Mouse (Mus musculus) layer of hippocampus, adult 8-10 months (tissue): Measurements from ENCODE around the gene Cdc123. TPM values are rescaled to one million over a fixed set of nuclear protein-coding genes. Genes with fewer than 3 reads are reported as not detected.

Experiments used
- DNase-seq, 2 experiments: peaks; one replicate each; pipeline ENCODE4 v3.0.0; 2022; ENCODE audit warnings: low spot score in 2 of 2
- total RNA-seq, 4 experiments: library from RNA; stranded (reverse); gene quantifications; 2 replicates each; pipeline ENCODE4 v1.2.4; 2022

Cdc123 gene
- total RNA-seq, 4 experiments from 2014 or later = 130 to 158 (median 141) TPM

DNA sequence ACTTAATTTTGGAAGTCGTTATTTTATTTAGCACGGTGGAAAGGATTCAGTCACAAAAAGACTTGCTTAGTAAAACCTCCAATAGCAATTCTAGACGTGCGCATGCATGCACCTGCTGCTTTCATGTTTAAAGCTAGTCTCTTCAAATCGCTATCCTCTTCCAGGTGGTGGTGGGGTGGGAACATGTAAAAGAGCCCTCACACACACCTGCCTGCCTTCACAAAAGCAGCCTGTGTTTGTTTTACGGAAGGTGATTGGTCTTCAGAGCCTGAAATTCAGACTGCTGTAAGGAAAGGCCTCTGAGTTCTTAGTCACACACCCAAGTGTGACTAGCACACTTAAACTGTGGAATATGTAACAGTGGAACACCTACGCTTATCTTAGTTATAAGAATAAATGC, 39.7 kb downstream of the Cdc123 start:
- DNase-seq = no peak

DNA sequence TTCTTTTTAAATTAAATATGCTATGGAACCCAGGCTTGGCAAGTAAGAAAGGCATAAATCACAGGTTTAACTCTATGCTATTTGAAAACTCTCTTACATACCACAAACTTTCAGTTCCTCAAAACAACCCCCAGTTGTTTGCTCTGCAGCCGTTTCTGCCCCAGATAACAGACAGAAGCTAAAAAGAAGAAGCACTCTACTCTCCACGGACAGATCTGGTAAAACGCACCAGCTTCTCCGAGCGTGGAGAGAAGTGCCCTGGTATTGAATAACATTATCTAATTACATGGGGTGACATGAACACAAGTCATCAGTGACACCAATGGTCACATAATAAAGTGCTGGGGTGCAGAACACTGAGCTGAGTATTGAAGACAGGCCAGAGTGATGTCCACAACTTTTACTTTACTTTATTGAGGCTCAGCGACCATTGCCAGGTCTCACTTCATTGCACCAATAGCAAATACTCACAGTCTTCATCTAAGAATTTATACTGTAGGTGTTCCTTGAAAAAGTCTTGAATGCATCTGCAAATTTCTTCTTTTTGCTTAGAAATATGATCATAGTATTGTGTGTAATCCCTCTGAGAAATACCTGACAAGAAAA, 40.4 kb downstream of the Cdc123 start:
- no peak for DNase-seq

DNA sequence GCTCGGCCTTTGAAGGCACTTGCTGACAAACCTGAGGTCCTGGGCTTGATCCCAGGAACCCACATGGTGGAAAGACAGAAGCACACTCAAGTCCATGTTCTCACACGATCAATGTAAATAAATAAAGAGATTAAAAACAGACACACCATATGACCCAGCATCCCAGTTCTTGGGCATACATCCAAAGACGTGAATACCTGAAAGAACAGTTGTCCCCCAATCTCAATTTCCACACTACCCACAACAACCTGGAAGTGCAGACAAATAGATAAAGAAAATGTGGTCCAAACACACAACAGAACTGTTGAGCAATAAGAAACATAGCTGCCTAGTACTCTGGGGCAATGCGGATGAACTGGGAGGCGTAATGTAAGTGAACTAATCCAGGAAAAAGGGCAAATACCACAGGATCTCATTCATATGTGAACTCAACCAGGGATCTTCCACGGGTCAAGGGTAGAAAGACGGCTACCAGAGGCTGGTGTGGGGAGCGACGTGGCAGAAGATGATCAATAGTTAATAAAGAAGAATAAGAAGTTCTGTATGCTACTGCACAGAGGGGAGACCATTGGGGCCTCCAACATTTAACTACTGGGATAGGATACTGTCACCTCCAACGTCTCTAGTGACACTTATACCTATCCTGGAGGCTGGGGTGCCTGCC, 42.9 kb downstream of the Cdc123 start:
- no peak for DNase-seq

DNA sequence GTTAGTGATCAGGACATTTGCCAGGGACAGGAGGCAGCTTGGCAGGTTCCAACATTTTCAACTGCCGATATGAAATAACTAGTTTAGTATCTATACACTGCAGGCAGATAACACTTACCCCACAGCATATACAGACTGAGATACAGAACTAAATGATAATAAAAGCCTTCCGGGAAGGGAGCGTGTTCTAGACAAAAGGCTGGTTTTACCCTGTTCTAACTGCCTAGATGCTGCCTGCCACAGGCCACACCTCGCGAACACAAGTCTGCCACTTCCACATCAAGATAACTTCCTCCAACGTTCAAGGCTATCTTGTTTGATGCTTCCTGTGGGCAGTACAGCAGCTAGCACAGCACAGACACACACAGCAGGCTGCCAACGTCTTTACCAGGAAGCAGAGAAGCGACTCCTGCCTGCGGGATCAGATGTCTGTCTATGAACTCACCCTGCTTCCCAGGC, 43.8 kb downstream of the Cdc123 start:
- DNase-seq = no peak

DNA sequence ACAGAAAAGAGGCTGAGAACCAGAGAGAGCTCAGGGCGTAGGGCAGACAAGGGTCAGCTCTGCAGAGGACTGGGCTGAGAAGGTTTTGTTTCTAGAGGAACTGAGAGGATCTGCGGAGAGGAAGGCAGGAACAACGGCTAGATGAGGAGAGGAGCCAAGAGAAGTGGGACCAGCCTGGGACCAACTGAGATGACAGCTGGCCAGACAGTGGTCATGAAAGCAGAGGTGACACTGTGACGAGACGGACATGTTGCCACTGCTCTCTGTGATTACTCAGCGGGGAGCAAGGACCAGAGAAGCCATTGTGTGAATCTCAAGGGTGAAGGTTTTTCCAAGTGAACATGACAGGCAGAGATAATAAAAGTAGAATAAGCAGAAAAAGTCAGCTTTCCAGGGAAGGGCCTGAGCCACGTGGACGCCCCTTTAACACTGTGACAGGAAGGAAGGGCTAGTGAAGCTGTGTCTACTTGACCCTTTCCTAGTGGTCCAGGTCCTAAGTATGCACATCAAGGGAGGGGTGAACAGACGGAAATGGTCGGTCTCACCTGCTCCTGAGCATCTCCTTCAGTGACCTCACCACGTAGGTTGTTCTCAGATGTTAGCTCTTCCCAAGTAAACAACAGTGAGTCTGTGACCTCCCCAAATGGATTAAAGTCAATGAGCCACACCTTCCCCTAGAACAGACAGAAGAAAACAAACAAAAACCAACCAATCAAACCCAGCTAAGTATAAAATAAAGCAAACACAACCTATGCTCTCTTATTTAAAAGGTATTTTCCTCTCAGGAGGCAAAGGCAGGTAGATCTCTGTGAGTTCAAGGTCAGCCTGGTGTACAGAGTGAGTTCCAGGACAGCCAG, 46.9 kb downstream of the Cdc123 start:
- DNase-seq = no peak

DNA sequence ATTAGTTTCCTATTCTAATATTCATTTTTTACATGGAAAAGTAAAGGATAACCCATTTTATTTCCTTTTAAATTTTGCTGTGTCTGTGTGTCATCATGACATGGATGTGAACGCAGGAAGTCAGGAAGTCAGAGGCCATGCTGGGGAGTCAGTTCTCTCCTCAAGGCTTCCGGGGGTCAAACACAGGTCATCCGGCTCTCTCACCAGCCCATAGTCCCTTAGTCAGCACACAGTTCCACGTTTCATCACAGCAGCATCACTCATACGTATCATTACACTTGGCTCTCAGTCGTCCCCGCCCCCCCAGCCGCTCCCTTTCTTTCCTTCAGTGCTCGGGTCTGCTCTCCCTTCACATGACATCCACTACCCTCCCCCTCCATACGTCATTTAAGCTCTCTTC, 51.2 kb downstream of the Cdc123 start:
- no peak for DNase-seq

DNA sequence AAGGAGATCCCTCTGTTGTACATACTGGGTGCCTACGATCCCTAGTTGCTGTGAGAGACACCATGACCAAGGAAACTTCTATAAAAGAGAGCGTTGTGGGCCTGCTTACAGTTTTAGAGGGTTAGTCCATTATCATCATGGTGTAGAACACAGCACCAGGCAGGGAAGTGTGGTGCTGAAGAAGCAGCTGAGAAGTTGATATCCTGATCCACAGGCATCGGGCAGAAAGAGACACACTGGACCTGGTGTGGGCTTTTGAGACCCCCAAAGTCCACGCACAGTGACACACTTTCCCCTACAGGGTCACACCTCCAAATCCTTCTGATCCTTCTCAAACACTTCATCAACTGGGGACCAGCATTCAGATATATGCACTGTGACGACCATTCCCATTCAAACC, 52.9 kb downstream of the Cdc123 start:
- no peak for DNase-seq

DNA sequence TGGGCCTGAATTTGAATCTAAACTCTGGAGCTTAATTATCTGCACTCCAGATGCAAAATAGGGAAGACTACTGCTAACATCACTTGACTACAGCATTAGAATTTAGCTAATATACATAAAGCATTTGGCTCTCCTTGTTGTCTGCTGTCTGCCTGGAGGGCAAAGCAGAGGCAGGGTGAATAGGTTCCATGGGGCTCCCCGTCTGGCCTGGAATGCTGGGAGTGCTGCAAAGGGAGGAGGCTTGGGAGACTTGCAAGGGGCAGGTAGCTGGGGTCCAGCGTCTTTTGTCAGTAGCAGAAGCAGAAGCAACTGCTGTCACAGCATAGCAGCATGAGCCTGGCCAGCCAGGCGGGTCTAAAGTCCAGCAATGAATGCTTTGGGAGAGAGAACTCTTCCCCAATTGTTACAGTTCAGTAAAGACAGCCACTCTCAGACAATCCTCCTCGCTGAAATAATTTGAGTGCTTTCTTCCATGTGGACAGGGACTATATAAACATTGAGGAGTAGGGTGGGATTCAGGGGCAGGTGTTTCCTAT, 55.3 kb downstream of the Cdc123 start:
- no peak for DNase-seq

DNA sequence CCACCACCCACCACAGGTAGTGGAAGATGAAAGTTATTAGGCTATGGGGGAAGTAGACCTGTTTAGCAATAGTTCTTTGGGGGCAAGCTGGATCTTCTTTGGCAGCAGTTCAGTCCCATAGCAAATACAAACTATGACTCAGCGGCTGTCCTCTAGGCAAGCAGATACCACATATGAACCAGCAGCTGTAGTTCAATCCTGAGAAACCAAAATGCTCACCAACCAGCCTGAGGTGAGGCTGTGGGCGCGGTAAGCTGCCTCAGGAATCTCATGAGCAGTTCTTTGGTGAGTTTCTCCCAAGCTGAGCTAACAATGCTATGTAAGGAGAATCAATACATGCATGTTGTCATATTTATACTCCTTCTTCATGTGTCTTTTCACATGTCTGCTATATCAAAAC, 57.6 kb downstream of the Cdc123 start:
- no peak for DNase-seq

DNA sequence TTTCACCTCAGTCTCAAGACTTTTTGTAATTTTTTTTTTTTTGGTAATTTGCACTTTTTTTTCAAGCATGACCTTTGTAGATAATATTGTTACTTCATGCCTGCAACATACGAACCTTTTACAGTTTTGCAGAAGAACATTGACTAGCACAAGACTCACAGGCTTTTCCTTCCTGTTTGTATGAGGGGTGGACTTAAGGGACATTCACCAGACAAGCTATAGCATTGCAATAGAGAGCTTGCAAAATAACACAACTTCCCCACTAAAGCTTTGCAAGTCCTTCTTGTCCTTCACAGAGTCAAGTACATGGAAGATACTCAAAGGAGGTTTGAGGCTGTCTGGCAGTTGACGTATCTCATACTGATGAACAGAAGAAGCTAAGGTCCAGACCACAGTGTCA, 72.5 kb downstream of the Cdc123 start:
- DNase-seq = no peak

DNA sequence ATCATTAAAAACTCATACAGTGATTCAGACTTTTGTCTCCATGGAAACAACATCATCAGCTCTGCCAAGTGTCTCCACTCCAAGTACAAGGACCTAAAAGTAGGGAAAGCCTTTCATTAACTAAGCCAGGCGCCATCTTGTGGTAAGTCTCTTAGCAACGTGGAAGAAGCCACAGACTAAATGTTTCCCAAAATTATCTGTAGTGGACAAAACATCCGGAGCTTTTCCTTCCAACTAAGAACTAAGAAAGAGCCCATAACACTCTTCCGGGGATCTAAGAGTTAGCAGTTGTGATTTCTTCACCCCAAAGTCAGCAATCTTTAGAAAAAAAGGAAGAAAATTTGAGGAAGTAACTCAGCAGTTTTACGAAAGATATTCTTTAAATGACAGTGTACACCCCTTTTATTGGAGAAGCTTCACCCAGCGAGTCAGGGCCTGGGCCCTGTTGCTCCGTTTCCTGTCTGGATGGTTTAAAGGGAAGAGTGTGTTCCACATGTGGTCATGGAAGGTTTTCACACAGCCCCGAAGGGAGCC, 74.2 kb downstream of the Cdc123 start:
- DNase-seq = peak; percentile 61 to 63

DNA sequence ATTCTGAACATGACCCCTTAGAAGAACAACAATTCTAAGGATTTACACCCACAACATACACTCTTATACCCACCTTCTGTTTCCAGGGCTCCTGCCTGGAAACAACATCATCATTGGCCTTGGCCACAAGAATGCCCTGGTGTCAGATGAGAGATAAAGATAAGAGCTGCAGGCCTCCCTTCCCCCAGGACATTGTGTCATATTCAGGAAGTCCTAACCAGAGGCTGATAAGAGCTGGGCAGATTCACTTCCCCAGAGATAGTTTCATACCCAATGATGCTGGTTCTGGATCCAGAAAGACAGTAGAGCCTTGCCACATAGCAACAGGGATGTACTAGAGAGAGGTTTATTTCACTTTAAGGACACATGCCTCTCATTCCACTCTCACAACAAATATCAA, 75.3 kb downstream of the Cdc123 start:
- DNase-seq = no peak

DNA sequence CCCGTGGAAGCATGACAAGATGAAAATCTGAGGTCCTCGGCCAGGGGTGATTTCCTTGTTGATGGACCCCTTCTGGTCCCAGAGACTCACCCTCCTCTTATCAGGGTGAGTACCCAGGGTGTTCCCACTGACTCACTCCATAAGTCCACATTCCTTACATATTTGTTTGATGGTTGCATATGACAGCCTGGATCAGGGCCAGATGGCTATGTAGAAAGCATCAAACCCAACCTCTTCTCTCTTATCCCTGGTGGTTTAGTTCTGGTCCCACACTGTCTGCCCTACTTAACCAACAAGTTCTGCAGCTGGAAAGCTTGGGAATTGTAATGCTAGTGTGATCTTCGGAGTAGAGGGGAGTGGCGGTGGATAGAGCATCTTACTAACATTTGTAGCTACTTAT, 76.0 kb downstream of the Cdc123 start:
- no peak for DNase-seq

DNA sequence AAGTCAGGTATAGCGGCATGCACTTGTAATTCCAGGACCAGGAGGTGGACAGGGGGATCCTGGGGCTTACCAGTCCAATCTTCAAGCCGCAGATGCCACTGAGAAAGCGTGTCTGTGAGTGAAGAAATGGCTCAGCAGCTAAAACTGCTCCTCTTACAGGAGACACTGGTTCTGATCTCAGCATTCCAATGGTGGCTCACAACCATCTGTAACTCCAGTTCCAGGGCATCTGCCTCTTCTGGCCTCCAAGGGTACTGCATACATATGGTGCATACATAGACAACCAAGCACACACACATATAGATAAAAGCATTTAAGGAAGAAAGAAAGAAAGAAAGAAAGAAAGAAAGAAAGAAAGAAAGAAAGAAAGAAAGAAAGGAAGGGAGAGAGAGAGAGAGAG, 82.9 kb downstream of the Cdc123 start:
- no peak for DNase-seq

DNA sequence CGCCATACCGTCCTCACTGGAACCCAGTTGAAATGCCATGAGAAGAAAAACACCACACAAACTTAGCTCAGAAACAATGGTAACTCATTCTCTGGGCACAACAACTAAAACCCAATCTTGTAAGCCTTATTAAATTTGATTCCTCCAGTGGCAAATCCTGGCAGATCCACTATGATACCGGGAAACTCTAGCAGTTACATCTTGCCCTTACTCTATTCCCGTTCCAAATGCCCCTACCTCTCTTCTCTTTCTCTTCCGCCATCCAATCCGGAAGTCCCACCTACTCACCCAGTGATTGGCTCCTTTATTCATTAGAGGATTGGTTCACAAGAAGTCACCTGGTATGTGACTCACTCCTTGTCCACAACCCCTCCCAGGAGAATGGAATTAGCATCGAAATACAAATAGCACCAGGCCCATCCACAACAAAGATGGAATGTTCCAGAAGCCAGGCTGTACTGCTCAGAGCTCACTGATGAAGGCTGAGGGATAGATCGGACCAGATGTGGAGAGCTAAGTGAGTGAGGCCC, 84.4 kb downstream of the Cdc123 start:
- no peak for DNase-seq

DNA sequence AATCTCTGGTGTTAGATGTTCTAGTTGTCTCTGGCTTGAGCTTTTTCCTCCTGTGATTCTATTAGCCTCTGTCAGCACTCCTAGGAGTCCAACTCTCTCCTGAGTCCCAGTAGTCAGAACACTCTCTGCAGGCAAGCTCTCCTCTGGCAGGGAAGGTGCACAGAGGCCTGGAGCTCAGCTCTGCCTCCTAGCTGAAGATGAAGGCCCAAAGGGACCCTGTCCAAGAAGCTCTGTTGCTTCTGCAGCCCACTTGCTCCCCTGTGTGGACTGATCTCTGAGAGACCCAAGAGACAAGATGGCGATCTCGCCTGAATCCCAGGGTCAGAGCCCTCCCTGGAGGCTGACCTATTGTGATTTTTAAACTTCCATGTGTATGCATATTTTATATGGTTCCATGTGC, 86.4 kb downstream of the Cdc123 start:
- no peak for DNase-seq

DNA sequence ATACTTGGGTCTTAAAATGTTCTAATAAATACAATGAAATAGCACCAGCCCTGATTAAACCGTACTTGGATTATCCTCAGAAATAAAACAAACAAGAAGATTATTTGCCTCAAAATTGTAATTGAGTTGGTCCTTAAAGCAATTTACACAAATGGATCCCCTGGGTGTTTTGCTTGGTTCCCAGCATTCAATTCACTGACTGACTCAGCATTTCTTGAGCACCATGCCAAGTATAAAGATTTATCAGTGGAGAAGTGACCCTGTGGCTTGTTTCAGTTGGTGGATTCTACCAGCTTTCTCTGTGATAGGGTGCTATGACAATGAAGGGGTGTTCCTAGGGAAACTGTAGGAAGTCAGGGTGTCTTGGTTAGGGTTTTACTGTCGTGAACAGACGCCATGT, 94.1 kb downstream of the Cdc123 start:
- DNase-seq = no peak

DNA sequence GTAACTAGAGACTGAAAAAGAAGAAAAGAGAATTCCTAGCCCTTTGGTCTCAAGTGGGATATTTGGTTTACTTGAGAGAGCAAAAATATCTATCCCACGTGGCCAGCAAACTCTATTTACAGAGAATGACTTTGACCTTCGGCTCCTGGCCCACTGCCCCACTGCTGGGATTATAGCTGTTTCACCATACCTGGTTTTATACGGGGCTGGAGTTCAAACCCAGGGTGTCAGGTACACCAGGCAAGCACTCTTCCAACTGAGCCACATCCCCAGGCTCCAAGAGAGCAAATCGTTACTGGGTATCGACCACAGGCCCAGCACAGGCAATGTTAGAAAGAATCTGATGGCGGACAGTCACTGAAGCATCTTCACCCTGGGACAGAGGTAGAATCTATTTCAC, 95.8 kb downstream of the Cdc123 start:
- DNase-seq = no peak

DNA sequence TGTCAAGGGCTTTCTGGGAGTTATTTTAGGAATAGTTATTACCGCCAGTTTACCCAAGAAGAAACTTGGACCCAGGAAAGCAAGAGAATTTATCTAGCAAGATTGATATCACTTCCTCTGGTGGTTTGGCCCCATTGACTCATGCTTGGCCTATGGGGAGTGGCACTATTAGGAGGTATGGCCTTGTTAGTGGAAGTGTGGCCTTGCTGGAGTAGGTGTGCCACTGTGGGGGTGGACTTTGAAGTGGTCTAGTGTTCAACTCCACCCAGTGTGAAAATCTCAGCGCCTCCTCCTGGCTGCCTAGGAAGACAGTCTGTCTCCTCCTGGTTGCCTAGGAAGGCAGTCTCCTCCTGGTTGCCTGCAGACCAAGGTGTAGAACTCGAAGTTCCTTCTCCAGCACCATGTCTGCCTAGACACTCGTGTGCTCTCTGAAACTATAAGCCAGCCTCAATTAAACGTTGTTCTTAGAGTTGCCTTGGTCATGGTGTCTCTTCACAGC, 97.4 kb downstream of the Cdc123 start:
- no peak for DNase-seq

DNA sequence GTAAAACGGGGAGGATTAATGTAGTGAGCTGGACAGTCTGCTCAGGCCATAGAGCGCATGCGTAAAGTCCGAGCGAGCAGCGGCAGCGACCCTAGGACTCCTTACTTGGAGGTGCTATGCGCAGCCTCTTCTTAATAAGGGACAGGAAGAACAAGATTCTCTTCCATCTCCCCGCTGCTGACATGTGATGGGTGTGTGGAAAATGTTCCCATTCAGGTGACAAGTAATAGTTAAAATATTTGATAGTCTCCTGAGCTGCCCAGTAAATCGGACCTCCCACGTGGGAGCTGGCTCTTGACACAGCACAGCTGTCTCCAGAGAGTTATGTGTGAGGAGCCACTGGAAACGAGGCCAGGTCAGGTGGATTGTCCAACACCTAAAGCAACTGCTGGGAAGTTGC, 98.4 kb downstream of the Cdc123 start:
- no peak for DNase-seq
